Mouse (Mus musculus): ENCODE measurements around the gene Arhgef26.

Arhgef26 gene

GRCm38 (mm10) chr3:62452961-62453360, 114.8 kb downstream of the Arhgef26 start:
- no peak for DNase-seq

- DNase-seq: peak; percentile 21 to 62
These were observed 116.0 kb downstream of the Arhgef26 start for GRCm38 (mm10) chr3:62454096-62454495.

GRCm38 (mm10) chr3:62455854-62456253, 117.7 kb downstream of the Arhgef26 start:
- no peak for DNase-seq

GRCm38 (mm10) chr3:62458284-62459013, 120.3 kb downstream of the Arhgef26 start:
- DNase-seq: peak; percentile 69 to 75

GRCm38 (mm10) chr3:62459483-62459882, 121.3 kb downstream of the Arhgef26 start:
- DNase-seq: no peak

- DNase-seq: no peak
These were observed 126.1 kb downstream of the Arhgef26 start for GRCm38 (mm10) chr3:62464276-62464675.

- DNase-seq: no peak
These were observed 132.0 kb downstream of the Arhgef26 start for GRCm38 (mm10) chr3:62470179-62470578.

GRCm38 (mm10) chr3:62484340-62484739, 146.2 kb downstream of the Arhgef26 start:
- DNase-seq: no peak

GRCm38 (mm10) chr3:62492568-62492967, 154.4 kb downstream of the Arhgef26 start:
- no peak for DNase-seq

- no peak for DNase-seq
These were observed 161.2 kb downstream of the Arhgef26 start for GRCm38 (mm10) chr3:62499327-62499726.

GRCm38 (mm10) chr3:62505166-62505900, 167.2 kb downstream of the Arhgef26 start:
- no peak for DNase-seq

- peak; percentile 97 for DNase-seq
These were observed 168.5 kb downstream of the Arhgef26 start, which contains the start of gene Dhx36 for GRCm38 (mm10) chr3:62506488-62507205. Dhx36 (minus strand) TSS chr3:62507004.

- no peak for DNase-seq
These were observed 169.1 kb downstream of the Arhgef26 start for GRCm38 (mm10) chr3:62507206-62507647.

Measured in lung, postnatal 4 days (tissue).